Mouse (Mus musculus): Measurements from ENCODE around the gene Slc3a2. TPM values are rescaled to one million over a fixed set of nuclear protein-coding genes. Genes with fewer than 3 reads are reported as not detected.

Slc3a2 gene
- polyA plus RNA-seq, 1 experiment: 242 TPM

DNA sequence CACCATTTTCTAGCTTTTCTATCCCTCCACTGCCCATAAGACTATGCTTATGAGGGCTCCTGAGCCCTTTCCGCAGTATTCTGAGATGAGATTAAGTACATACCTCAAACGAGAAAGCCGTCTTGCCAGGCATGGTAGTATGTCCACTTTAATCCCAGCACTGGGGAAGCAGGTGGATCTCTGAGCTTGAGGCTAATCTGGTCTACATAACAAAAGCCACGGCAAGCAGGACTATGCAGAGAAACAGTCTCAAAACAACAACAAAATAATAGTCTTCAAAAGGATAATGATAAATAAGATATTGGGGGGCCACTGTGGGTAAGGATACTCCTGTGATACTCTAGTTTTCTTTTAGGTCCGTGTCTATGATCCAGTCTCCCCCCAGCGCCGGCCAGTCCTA is 15.7 kb upstream of the Slc3a2 start:
- no peak for TF ChIP-seq GATA1 (IDR thresholded peaks at IDR 0.05; ENCODE audit: low read length)

DNA sequence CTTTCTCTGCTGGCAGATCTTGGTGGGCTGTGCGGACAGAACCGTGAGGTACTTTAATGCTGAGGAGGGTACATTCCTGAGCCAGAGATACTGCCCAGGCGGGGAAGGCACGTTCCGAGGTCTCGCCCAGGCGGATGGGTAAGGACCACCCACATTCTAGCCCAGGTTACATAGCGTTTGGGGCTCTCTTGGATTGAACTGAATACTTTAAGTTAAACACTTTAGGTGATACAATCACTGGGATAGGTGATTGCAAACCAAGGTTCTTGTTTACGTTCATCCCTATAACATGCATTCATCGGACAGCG is 12.9 kb upstream of the Slc3a2 start:
- no peak for TF ChIP-seq GATA1 (IDR thresholded peaks at IDR 0.05; ENCODE audit: low read length)

DNA sequence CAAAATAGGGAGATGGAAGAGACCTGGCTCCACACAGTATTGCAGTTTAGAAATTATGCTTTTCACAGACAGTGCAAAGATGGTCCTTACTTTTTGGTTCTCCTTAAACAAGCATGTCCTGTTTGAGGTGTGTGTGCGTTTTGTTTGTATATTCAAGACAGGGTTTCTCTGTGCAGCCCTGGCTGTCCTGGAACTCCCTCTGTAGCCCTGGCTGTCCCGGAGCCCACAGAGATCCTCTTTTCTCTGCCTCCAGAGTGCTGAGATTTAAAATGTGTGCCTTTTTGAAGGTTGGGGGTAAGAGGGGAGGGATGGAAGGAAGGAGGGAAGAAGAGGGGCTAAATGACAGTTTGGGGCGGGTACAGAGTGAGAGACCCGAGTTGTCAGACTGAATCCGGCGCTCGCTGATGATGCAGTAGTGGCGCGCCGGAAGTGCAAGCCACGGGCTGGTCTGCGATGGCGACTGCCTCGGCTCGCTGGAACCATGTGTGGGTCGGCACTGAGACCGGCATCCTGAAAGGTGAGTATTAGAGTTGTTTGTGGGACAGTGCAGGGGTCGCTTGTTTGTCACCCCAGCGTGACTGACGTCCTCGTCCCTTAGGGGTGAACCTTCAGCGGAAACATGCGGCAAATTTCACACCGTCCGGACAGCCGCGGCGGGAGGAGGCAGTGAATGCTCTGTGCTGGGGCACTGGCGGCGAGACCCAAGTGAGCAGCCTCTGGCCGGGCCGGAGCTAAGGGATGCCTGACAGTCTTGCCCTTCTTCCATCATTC is 12.4 kb upstream of the Slc3a2 start, which contains the start of gene Wdr74:
TSS of gene Wdr74 (plus strand) at position 439 of the 771 bp plus-strand sequence.
- no peak for TF ChIP-seq GATA1 (IDR thresholded peaks at IDR 0.05; ENCODE audit: low read length)

DNA sequence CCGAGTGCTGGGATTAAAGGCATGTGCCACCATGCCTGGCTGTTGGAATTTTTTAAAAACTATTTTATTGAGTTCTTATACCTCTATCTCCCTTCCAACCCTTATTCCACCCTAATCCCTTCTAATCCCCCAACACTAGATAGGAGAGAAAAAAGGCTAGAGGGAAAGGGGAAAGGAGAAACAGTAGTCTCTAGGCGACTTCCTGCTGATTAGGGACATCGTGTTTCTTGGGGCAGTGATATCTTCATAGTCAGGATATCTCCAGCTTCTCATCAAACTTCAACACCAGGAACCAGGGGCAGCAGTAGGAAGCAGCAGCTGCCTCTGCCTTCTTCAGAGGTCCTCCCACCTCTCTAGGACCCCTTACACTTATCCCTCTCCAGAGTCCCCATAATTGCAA is 11.2 kb upstream of the Slc3a2 start:
- TF ChIP-seq GATA1 (IDR thresholded peaks at IDR 0.05; ENCODE audit: low read length): no peak

DNA sequence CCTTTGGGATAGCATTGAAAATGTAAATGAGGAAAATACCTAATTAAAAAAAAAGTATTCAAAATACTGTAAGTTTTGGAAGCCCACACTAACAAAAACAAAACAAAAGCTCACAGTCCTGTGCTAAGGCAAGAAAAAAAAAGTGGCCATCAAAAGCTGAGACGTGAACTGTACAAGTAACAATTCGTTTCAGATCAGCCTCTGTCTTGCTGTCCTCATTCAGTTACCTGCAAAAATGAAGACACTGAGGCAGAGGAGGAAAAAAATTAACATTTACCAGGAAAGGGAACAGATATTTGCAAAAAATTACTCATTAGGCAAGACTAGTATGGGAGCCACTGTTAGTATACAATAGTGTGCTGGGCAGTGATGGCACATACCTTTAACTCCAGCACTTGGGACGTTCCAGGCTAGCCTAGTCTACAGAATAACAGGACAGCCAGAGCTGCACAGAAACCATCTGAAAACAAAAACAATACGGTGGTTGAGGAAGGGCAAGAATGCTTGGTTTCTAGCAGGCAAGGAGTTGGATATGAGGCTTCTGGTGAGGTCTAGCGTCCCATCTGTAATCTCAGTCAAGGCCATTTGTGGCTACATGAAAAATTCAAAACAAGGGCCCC is 4.4 kb upstream of the Slc3a2 start:
- no peak for TF ChIP-seq GATA1 (IDR thresholded peaks at IDR 0.05; ENCODE audit: low read length)

DNA sequence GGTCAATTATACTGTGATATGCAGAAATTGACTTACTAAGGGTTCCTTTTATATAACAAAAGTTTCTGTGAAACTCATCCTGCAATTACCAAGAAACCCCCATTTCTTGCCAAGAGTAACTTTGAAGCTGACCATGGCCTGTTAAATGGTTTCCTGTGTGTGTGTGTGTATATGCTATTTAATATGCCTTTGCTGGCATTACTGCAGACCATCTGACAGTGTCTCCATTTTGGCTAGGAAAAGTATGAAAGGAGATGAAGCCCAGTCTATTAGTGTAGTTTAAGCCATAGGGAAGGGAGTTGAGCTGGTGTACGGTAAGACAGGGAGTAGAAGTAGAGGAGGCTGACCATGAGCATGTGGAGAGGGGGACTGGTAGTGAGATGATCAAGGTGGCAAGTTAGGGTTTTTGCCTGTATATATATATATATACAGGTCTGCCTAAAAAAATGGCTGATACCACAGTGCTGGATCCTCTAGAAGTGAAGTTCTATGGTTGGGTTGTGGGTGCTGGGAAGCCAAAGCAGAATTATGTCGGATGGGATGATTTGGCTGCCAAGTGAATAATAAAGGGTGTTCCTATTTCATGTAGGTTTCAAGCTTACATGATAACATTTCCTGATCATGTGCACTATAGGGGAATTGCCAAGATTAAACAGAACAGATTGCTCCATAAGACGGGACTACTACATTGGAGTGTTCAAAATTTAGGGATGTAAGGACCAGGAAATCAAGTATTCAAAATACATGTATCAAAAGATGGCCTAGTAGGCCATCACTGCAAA is 3.6 kb upstream of the Slc3a2 start:
- no peak for TF ChIP-seq GATA1 (IDR thresholded peaks at IDR 0.05; ENCODE audit: low read length)

DNA sequence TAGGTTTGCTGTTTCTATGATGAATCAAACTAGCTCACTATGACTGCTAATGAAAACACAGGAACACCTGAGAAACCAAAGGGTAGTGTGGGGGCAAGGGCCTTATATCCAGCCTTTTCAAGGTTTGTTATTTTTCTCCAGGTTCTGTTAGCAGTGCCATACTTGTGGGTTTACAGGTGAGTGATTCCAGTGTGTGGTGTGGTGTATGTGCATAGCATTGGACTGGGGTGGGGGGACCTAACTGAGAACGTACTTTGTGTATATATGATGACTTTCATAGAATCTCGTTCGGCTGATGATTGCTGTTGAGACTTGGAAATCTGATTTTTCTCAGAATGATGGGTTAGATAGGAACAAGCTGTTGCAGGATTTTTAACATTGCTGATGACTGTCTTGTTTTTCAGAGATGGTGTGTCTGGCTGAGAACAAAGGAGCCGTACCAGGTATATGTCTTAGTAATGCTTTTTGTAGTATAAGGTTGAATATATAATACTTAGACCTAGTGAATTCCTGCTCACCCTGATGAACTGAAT is 2.0 kb upstream of the Slc3a2 start:
- no peak for TF ChIP-seq GATA1 (IDR thresholded peaks at IDR 0.05; ENCODE audit: low read length)

DNA sequence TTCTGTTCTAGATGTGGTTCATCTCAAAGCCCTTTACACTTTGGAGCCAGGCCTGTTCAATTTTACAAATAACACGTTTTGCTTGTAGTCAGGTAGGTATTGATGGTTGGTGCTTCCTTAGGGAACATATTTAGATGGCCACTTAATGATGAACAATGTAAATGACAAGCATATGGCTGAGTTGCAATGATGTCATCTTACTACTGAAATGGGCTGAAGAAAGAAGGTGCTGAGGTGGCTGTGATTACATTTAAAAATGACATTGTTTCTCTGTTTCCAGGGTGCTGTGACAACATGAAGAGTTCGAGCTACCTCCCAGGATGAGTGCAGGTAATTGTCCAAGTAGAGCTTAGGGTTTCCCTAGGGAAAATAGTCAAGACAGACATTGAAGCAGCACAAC is 1.2 kb upstream of the Slc3a2 start:
- TF ChIP-seq GATA1 (IDR thresholded peaks at IDR 0.05; ENCODE audit: low read length): no peak

DNA sequence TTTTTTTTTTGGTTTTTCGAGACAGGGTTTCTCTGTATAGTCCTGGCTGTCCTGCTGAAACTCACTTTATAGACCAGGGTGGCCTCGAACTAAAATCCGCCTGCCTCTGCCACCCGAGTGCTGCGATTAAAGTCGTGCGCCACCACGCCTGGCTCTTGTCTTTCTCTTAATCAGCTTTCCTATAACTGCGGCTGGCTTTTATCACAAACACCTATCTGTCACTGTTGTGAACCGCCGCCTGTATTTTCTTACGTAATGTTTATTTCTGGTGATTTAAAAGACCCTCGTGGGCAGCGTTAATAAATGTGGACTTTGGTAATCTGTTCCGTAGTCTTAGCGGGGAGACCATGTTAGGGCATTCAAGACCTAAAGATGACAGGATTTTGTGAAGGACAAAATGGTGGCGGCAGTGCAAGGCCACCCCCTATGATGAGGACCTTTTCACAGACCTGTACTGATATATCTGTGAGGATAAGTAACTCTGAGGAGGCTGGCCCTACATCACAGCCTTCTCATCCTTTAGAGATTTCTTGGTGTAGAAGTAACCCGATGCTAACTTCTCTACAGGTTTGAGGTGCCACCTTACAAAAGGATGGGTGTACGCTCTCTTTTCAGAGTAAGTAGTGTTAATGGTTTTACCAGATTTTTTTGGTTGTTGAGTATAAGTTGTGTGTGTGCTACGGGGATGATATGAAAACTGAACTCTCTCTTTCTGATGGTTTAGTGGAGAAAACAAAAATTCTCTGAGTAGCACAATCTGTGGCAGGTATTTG is 591 bp upstream of the Slc3a2 start:
- no peak for TF ChIP-seq GATA1 (IDR thresholded peaks at IDR 0.05; ENCODE audit: low read length)

DNA sequence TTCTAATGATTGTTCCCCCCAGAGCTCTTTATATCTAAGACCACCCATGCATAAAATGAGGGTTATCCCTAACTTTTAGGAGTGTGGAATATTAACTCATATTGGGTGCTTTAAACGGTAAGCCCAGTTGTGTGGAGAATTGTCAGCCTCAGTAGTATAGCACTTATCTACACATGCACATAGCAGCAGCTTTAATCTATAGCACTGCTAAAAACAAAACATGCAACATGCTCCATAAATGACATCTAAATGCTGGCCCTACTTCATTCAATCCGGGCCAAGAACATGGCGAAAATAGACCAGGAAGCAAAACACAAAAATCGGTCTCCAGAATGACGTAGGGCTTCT is 636 bp downstream of the Slc3a2 start:
- TF ChIP-seq GATA1 (IDR thresholded peaks at IDR 0.05; ENCODE audit: low read length): no peak

DNA sequence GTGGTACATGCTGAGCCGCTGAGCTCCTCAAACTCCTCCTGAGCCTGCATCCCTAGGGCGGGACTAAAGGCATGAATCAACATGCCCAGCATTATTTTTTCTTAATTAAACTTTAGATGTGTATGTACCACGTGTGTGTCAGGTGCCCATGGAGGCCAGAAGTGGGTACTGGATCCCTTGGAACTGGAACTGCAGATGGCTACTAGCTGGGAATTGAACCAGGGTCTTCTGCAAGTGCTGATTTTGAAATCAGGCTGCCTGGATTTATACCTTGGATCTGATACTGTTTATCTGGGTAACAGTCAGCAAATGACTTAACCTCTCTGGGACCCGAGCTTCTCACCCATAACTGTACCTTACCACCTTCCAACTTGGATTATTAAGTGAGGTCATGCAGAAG is 1.1 kb downstream of the Slc3a2 start:
- TF ChIP-seq GATA1 (IDR thresholded peaks at IDR 0.05; ENCODE audit: low read length): no peak

DNA sequence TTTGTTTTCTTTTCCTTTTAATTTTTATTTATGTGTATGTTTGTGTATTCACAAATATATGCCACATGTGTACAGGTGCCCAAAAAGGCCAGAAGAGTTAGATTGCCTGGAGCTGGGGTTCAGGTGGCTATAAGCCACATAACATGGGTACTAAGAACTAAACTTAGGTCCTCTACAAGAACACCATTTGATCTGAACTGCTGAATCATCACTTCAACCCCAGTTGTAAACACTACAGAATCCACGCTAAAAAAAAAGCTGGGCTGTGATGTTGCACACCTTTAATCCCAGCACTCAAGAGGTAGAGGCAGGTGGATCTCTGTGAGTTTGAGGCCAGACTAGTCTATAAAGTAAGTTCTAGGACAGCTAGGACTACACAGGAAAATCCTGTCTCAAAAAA is 1.8 kb downstream of the Slc3a2 start:
- TF ChIP-seq GATA1 (IDR thresholded peaks at IDR 0.05; ENCODE audit: low read length): no peak

DNA sequence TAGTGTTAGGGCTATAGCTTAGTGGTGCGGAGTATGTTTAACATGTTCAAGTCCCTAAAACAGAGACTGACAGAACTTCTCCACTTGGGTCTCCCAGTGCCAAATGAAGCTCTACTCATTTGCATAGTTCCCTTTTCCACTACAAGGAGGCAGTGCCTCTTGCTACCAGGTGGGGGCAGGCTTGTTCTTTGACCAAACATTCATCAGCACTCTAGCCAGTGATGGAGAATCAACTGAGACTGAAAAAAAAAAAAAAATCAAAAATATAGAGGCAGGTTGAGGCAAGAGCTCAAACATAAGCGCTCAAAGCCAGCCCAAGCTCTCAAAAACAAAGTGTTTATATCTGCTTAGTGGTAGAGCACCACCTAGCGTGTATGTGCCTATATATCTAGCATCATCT is 4.8 kb downstream of the Slc3a2 start:
- TF ChIP-seq GATA1 (IDR thresholded peaks at IDR 0.05; ENCODE audit: low read length): no peak

DNA sequence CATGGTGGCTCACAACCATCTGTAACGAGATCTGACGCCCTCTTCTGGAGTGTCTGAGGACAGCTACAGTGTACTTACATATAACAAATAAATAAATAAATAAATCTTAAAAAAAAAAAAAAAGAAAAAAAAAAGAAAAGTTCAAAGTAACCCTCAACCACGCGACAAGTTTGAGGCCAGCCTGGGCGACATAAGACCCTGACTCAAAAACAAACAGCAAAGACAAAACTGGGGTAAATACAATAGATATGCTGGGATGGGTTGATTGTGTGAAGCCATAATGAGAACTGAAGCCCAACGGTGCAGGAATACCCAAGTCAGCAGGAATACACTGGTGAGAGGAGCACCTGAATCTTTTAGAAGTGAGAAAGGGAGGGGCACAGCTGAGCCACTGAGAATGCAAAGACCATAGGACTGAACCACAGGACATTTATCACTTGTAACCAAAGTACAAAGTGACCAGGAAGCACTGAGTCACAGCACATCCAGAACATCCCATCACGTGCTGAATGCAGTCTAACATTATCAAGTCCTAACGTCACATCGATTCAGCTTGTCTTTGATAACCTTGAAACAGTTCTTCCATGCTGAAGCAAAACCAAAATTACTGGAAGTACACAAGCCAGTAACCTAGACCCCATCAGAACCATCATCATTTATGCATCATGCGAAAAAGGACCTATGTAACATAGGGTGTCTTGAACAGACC is 6.2 kb downstream of the Slc3a2 start:
- no peak for TF ChIP-seq GATA1 (IDR thresholded peaks at IDR 0.05; ENCODE audit: low read length)

Data from G1E-ER4 (cell line).